Mouse (Mus musculus) liver, embryonic 15.5 days (tissue): ENCODE measurements around the gene Zar1l. TPM values are rescaled to one million over a fixed set of nuclear protein-coding genes. Genes with fewer than 3 reads are reported as not detected.
"Not testable (repeated sequence)": the region's sequence is repeated elsewhere in the genome, so short reads cannot be mapped to it uniquely, and the experiment has no call there.

Source experiments
- ATAC-seq: fragments of 200-750 bp; cut with Nextera tagmentation; 2 replicates; pipeline ENCODE4 v1.8.0; 2017; ENCODE audit warnings: moderate number of reproducible peaks, mild to moderate bottlenecking, moderate library complexity; ENCODE audit not compliant: insufficient read depth
- H3K27ac ChIP-seq: fragments of 300-500 bp; sonication (generic); replicated peaks from 2 replicates; pipeline ENCODE4 v1.5.1; 2015; ENCODE audit warnings: mild to moderate bottlenecking, inconsistent platforms
- H3K27me3 ChIP-seq: fragments of 300-500 bp; sonication (generic); 2 replicates; pipeline ENCODE4 v1.6.1; 2015; ENCODE audit warnings: mild to moderate bottlenecking, inconsistent platforms
- H3K36me3 ChIP-seq: fragments of 300-500 bp; sonication (generic); replicated peaks from 2 replicates; pipeline ENCODE4 v1.6.1; 2015; ENCODE audit warnings: moderate library complexity, mild to moderate bottlenecking, inconsistent platforms
- H3K4me1 ChIP-seq: fragments of 300-500 bp; sonication (generic); replicated peaks from 2 replicates; pipeline ENCODE4 v1.6.1; 2015; ENCODE audit warnings: inconsistent platforms
- H3K4me2 ChIP-seq: fragments of 300-500 bp; sonication (generic); 2 replicates; pipeline ENCODE4 v1.6.1; 2015; ENCODE audit warnings: moderate library complexity, mild to moderate bottlenecking, inconsistent platforms
- H3K4me3 ChIP-seq: fragments of 300-500 bp; sonication (generic); replicated peaks from 2 replicates; pipeline ENCODE4 v1.5.1; 2015; ENCODE audit warnings: mild to moderate bottlenecking, inconsistent platforms
- H3K9ac ChIP-seq: fragments of 300-500 bp; sonication (generic); 2 replicates; pipeline ENCODE4 v1.6.1; 2015; ENCODE audit warnings: moderate library complexity, mild to moderate bottlenecking, inconsistent platforms
- H3K9me3 ChIP-seq: fragments of 300-500 bp; sonication (generic); replicated peaks from 2 replicates; pipeline ENCODE4 v1.6.1; 2016; ENCODE audit warnings: inconsistent platforms
- WGBS: fragments of 180-500 bp; shearing (Covaris S2); methylation state at CpG from one replicate; pipeline ENCODE4 v1.1.7; 2015; ENCODE audit warnings: mixed read lengths; ENCODE audit not compliant: insufficient replicate concordance; 5-methylcytosine and 5-hydroxymethylcytosine counted together
- polyA plus RNA-seq: library from polyadenylated mRNA; unstranded; fragments of >200 nt; fragmentation: Nextera tagmentation; extraction: Ambion mirVana; gene quantifications from 2 replicates; pipeline ENCODE4 v1.2.1, GENCODE M21; 2015

Zar1l gene
- polyA plus RNA-seq, 1 experiment from 2014 or later, result not detected

- H3K9me3 ChIP-seq, result no peaks in the 10 kb centered on the region
- peaks cover 13% of the 10 kb centered on the region for H3K36me3 ChIP-seq
- peak overlapping the region; percentile 88 for H3K27ac ChIP-seq
- H3K4me2 ChIP-seq, result peak overlapping the region; percentile 74
- peaks cover 24% of the 10 kb centered on the region for H3K4me1 ChIP-seq
- H3K27me3 ChIP-seq, result no peaks in the 10 kb centered on the region
- ATAC-seq, result peak; percentile 72
- peak overlapping the region; percentile 90 for H3K9ac ChIP-seq
- WGBS, result 4% methylated on average over 11 of the region's 11 CpGs
- H3K4me3 ChIP-seq, result peak overlapping the region; percentile 87
Measured at GRCm38 (mm10) chr5:150522867-150523234, 4.9 kb upstream of the Zar1l start.

- Histone ChIP-seq H3K4me1 (peaks cover 24% of the 10 kb centered on the region), H3K4me3 (peak within 1 kb of the TSS; percentile 87), H3K9ac (peak within 1 kb of the TSS; percentile 90), H3K4me2 (peak within 1 kb of the TSS; percentile 74), H3K9me3 (no peaks in the 10 kb centered on the region), H3K27ac (peak within 1 kb of the TSS; percentile 88), H3K27me3 (no peaks in the 10 kb centered on the region; the same call in 1 of the 2 replicates), H3K36me3 (peaks cover 13% of the 10 kb centered on the region)
- ATAC-seq, result peak; percentile 96
- 3% methylated on average over 63 of the region's 63 CpGs for WGBS
Measured at GRCm38 (mm10) chr5:150521937-150522866, 4.2 kb upstream of the Zar1l start, which contains the start of gene Brca2. Gene Brca2, plus strand, starts transcription at chr5:150522630.

GRCm38 (mm10) chr5:150519551-150519950 lies 1.6 kb upstream of the Zar1l start:
- Histone ChIP-seq H3K9me3 (no peaks in the 10 kb centered on the region), H3K4me1 (peaks cover 15% of the 10 kb centered on the region), H3K4me3 (no peak overlapping the region), H3K27ac (no peak overlapping the region), H3K4me2 (no peak overlapping the region), H3K9ac (no peak overlapping the region), H3K27me3 (no peaks in the 10 kb centered on the region; the same call in 1 of the 2 replicates), H3K36me3 (no peaks in the 10 kb centered on the region)
- WGBS, result 86% methylated on average over 1 of the region's 1 CpGs
- ATAC-seq, result no peak

GRCm38 (mm10) chr5:150514027-150514426 lies 3.9 kb downstream of the Zar1l start:
- no peak overlapping the region for H3K9ac ChIP-seq
- ATAC-seq, result no peak
- H3K4me2 ChIP-seq, result no peak overlapping the region
- H3K4me1 ChIP-seq, result no peaks in the 10 kb centered on the region
- H3K27me3 ChIP-seq, result no peaks in the 10 kb centered on the region; the same call in 1 of the 2 replicates
- H3K4me3 ChIP-seq, result no peak overlapping the region
- H3K36me3 ChIP-seq, result no peaks in the 10 kb centered on the region
- no peaks in the 10 kb centered on the region for H3K9me3 ChIP-seq
- WGBS, result 64% methylated on average over 1 of the region's 1 CpGs
- no peak overlapping the region for H3K27ac ChIP-seq

- Histone ChIP-seq H3K36me3 (no peaks in the 10 kb centered on the region), H3K9me3 (no peaks in the 10 kb centered on the region), H3K4me1 (no peaks in the 10 kb centered on the region), H3K9ac (no peak overlapping the region), H3K4me2 (no peak overlapping the region), H3K27ac (no peak overlapping the region), H3K4me3 (no peak overlapping the region), H3K27me3 (no peaks in the 10 kb centered on the region; the same call in 1 of the 2 replicates)
- no peak for ATAC-seq
- 73% methylated on average over 4 of the region's 4 CpGs for WGBS
Measured at GRCm38 (mm10) chr5:150513264-150513663, 4.7 kb downstream of the Zar1l start.

- Histone ChIP-seq H3K9ac (no peak overlapping the region), H3K4me3 (no peak overlapping the region), H3K4me1 (no peaks in the 10 kb centered on the region), H3K9me3 (no peaks in the 10 kb centered on the region), H3K4me2 (no peak overlapping the region), H3K36me3 (no peaks in the 10 kb centered on the region), H3K27ac (no peak overlapping the region), H3K27me3 (no peaks in the 10 kb centered on the region)
- 58% methylated on average over 6 of the region's 6 CpGs for WGBS
- ATAC-seq, result no peak
Measured at GRCm38 (mm10) chr5:150510451-150511225, 7.3 kb downstream of the Zar1l start.

- Histone ChIP-seq H3K4me1 (no peaks in the 10 kb centered on the region), H3K9me3 (no peaks in the 10 kb centered on the region), H3K27ac (no peak overlapping the region), H3K4me2 (no peak overlapping the region), H3K27me3 (no peaks in the 10 kb centered on the region), H3K36me3 (no peaks in the 10 kb centered on the region), H3K9ac (no peak overlapping the region), H3K4me3 (no peak overlapping the region)
- no peak for ATAC-seq
- WGBS, result 34% methylated on average over 6 of the region's 6 CpGs
Measured at GRCm38 (mm10) chr5:150495792-150496191, 22.2 kb downstream of the Zar1l start.

- H3K4me2 ChIP-seq, H3K27ac ChIP-seq, H3K4me1 ChIP-seq, ATAC-seq, H3K9me3 ChIP-seq, H3K27me3 ChIP-seq, H3K36me3 ChIP-seq, H3K4me3 ChIP-seq, H3K9ac ChIP-seq: not testable (repeated sequence)
- 64% methylated on average over 4 of the region's 4 CpGs for WGBS
Measured at GRCm38 (mm10) chr5:150491573-150492173, 26.3 kb downstream of the Zar1l start.

GRCm38 (mm10) chr5:150490821-150491220 lies 27.1 kb downstream of the Zar1l start:
- WGBS, result 69% methylated on average over 8 of the region's 8 CpGs
- no peaks in the 10 kb centered on the region for H3K9me3 ChIP-seq
- no peak overlapping the region for H3K9ac ChIP-seq
- H3K27me3 ChIP-seq, result no peaks in the 10 kb centered on the region
- H3K27ac ChIP-seq, result no peak overlapping the region
- no peak for ATAC-seq
- H3K36me3 ChIP-seq, result no peaks in the 10 kb centered on the region
- no peaks in the 10 kb centered on the region for H3K4me1 ChIP-seq
- no peak overlapping the region for H3K4me2 ChIP-seq
- no peak overlapping the region for H3K4me3 ChIP-seq

- Histone ChIP-seq H3K27ac (no peak overlapping the region), H3K27me3 (no peaks in the 10 kb centered on the region), H3K4me3 (no peak overlapping the region), H3K9ac (no peak overlapping the region), H3K9me3 (no peaks in the 10 kb centered on the region), H3K4me2 (no peak overlapping the region), H3K4me1 (no peaks in the 10 kb centered on the region), H3K36me3 (no peaks in the 10 kb centered on the region)
- ATAC-seq, result no peak
- 61% methylated on average over 3 of the region's 3 CpGs for WGBS
Measured at GRCm38 (mm10) chr5:150490285-150490684, 27.7 kb downstream of the Zar1l start.

GRCm38 (mm10) chr5:150485198-150485597 lies 32.8 kb downstream of the Zar1l start:
- WGBS, result 46% methylated on average over 3 of the region's 3 CpGs
- no peaks in the 10 kb centered on the region for H3K36me3 ChIP-seq
- ATAC-seq, result no peak
- no peak overlapping the region for H3K4me2 ChIP-seq
- H3K9ac ChIP-seq, result no peak overlapping the region
- no peaks in the 10 kb centered on the region for H3K27me3 ChIP-seq
- H3K4me1 ChIP-seq, result no peaks in the 10 kb centered on the region
- no peak overlapping the region for H3K27ac ChIP-seq
- no peaks in the 10 kb centered on the region for H3K9me3 ChIP-seq
- no peak overlapping the region for H3K4me3 ChIP-seq
